33 mouse cellular contexts compared by ENCODE assay signal in genomic region chr2:24422815-24423214, GRCm38 (mm10). TPM values are rescaled to one million over a fixed set of nuclear protein-coding genes. Genes with fewer than 3 reads are reported as not detected.
DNase-seq lines count a peak whose midpoint lies in the region; ATAC-seq and TF ChIP-seq lines count a peak whose summit lies in the region.
"Had no signal": no experiment of that assay in that cellular context is flagged by ENCODE, and none has a peak within 500 bp of the region (broad histone marks: within the 10 kb centered on the region; RNA-seq: fewer than 3 reads in every experiment).

No protein-coding gene starts in this region.

- H3K4me3 ChIP-seq in kidney, adult 2 months (ENCODE audit: insufficient read depth, low read depth, low read length) = no peak overlapping the region
- no peak overlapping the region for H3K4me3 ChIP-seq in kidney, embryonic 14.5 days (ENCODE audit: low read length)
- no peak overlapping the region for H3K4me3 ChIP-seq in forebrain, embryonic 13.5 days
- H3K4me3 ChIP-seq in neural tube, embryonic 15.5 days (replicated peaks) = no peak overlapping the region
- H3K4me3 ChIP-seq: embryonic facial prominence, embryonic 13.5 days; forebrain, embryonic 10.5 days; gastrocnemius, adult 2 months; heart, adult 2 months; heart, embryonic 12.5 days; hindbrain, embryonic 13.5 days; midbrain, embryonic 13.5 days had no signal

- H3K36me3 ChIP-seq in kidney, adult 2 months (ENCODE audit: control insufficient read depth, insufficient read depth, low read length) = peaks cover 7% of the 10 kb centered on the region
- peaks cover 14% of the 10 kb centered on the region for H3K36me3 ChIP-seq in kidney, embryonic 14.5 days (ENCODE audit: control insufficient read depth, insufficient read depth, low read length)
- H3K36me3 ChIP-seq in forebrain, embryonic 13.5 days (ENCODE audit: poor library complexity, severe bottlenecking) = no peaks in the 10 kb centered on the region
- no peaks in the 10 kb centered on the region for H3K36me3 ChIP-seq in neural tube, embryonic 15.5 days
- H3K36me3 ChIP-seq: embryonic facial prominence, embryonic 13.5 days; forebrain, embryonic 10.5 days; heart, embryonic 12.5 days; hindbrain, embryonic 13.5 days; midbrain, embryonic 13.5 days had no signal

- H3K4me2 ChIP-seq in kidney, embryonic 14.5 days (replicated peaks; ENCODE audit: low read depth, low read length) = no peak overlapping the region
- H3K4me2 ChIP-seq in forebrain, embryonic 13.5 days = no peak overlapping the region
- no peak overlapping the region for H3K4me2 ChIP-seq in neural tube, embryonic 15.5 days
- H3K4me2 ChIP-seq: embryonic facial prominence, embryonic 13.5 days; heart, embryonic 12.5 days; hindbrain, embryonic 13.5 days; midbrain, embryonic 13.5 days had no signal

- ATAC-seq in kidney, embryonic 14.5 days (ENCODE audit: low FRiP score, low TSS enrichment) = no peak
- no peak for ATAC-seq in forebrain, embryonic 13.5 days
- ATAC-seq in neural tube, embryonic 15.5 days (ENCODE audit: low FRiP score) = no peak
- ATAC-seq: forebrain, embryonic 16.5 days; midbrain, embryonic 13.5 days; Patski had no signal

- no peak for TF ChIP-seq POLR2A in kidney, adult 2 months (IDR thresholded peaks at IDR 0.05; ENCODE audit: low read depth, low read length)

- WGBS in kidney, adult 2 months = 50% methylated on average over 3 of the region's 3 CpGs
- WGBS in kidney, embryonic 14.5 days = 64% methylated on average over 3 of the region's 3 CpGs
- WGBS in large intestine, adult 2 months = 30% methylated on average over 3 of the region's 3 CpGs
- 85% methylated on average over 3 of the region's 3 CpGs for WGBS in forebrain, embryonic 13.5 days
- WGBS in neural tube, embryonic 15.5 days = 80% methylated on average over 3 of the region's 3 CpGs

- H3K4me1 ChIP-seq in kidney, adult 2 months (ENCODE audit: control insufficient read depth, insufficient read depth, low read length) = peaks cover 34% of the 10 kb centered on the region
- peaks cover 9% of the 10 kb centered on the region; the same call in 1 of the 2 replicates for H3K4me1 ChIP-seq in kidney, embryonic 14.5 days (ENCODE audit: control insufficient read depth, insufficient read depth, low read length)
- H3K4me1 ChIP-seq in forebrain, embryonic 13.5 days = no peaks in the 10 kb centered on the region
- H3K4me1 ChIP-seq in neural tube, embryonic 15.5 days = peaks cover 1% of the 10 kb centered on the region
- H3K4me1 ChIP-seq: embryonic facial prominence, embryonic 13.5 days; heart, embryonic 12.5 days had no signal

- no peak for TF ChIP-seq CTCF in kidney, adult 2 months (conservative IDR thresholded peaks at IDR 0.05; ENCODE audit: insufficient read depth, insufficient read length, low read depth, low read length)

- no peaks in the 10 kb centered on the region for H3K27me3 ChIP-seq in kidney, adult 2 months (replicated peaks; ENCODE audit: control insufficient read depth, insufficient read depth, low read length)
- H3K27me3 ChIP-seq in kidney, embryonic 14.5 days (ENCODE audit: control insufficient read depth, insufficient read depth, low read length) = no peaks in the 10 kb centered on the region
- H3K27me3 ChIP-seq in forebrain, embryonic 13.5 days = peaks cover 11% of the 10 kb centered on the region
- H3K27me3 ChIP-seq in neural tube, embryonic 15.5 days (replicated peaks) = no peaks in the 10 kb centered on the region
- H3K27me3 ChIP-seq: embryonic facial prominence, embryonic 13.5 days; heart, embryonic 12.5 days; hindbrain, embryonic 13.5 days; Patski had no signal

- peak; percentile 52 for DNase-seq in kidney, adult 2 months
- no peak for DNase-seq in kidney, adult 18-20 months
- DNase-seq in kidney, postnatal 25 days = peak; percentile 49 to 66
- peak; percentile 55 for DNase-seq in large intestine, adult 2 months (ENCODE audit: low read depth, low spot score)
- no peak for DNase-seq in adrenal gland, adult (ENCODE audit: inconsistent age in 2 of 2, low spot score in 1 of 2)
- DNase-seq: adrenal gland, postnatal 25 days; cerebellum, adult 11-12 months; cerebellum, adult 9-11 months; gastrocnemius, adult 2 months; gastrocnemius, postnatal 36 days; heart, adult 2 months; heart, postnatal 4 days; layer of hippocampus, postnatal 36 days; liver; lung, adult 2 months; lung, postnatal 10 days; right cerebral cortex, adult 18-20 months; thymus, postnatal 14 days had no signal

- peak overlapping the region; percentile 43; the same call in 1 of the 2 replicates for H3K27ac ChIP-seq in kidney, adult 2 months (ENCODE audit: insufficient read depth, low read depth, low read length)
- no peak overlapping the region for H3K27ac ChIP-seq in kidney, embryonic 14.5 days (ENCODE audit: low read depth, low read length)
- H3K27ac ChIP-seq in forebrain, embryonic 13.5 days = no peak overlapping the region
- H3K27ac ChIP-seq in neural tube, embryonic 15.5 days (replicated peaks) = no peak overlapping the region
- H3K27ac ChIP-seq: embryonic facial prominence, embryonic 13.5 days; forebrain, embryonic 10.5 days; gastrocnemius, adult 2 months; heart, adult 2 months; hindbrain, embryonic 13.5 days; liver, embryonic 14.5 days; macrophage; midbrain, embryonic 13.5 days had no signal

- no peak overlapping the region for H3K9ac ChIP-seq in kidney, embryonic 14.5 days (ENCODE audit: low read depth, low read length)
- H3K9ac ChIP-seq in forebrain, embryonic 13.5 days = no peak overlapping the region
- no peak overlapping the region for H3K9ac ChIP-seq in neural tube, embryonic 15.5 days (replicated peaks)
- H3K9ac ChIP-seq: embryonic facial prominence, embryonic 13.5 days; heart, embryonic 12.5 days; hindbrain, embryonic 13.5 days; liver, embryonic 14.5 days; midbrain, embryonic 13.5 days had no signal

- no peaks in the 10 kb centered on the region for H3K9me3 ChIP-seq in kidney, embryonic 14.5 days (ENCODE audit: control insufficient read depth, low read length)
- H3K9me3 ChIP-seq in forebrain, embryonic 13.5 days (replicated peaks) = no peaks in the 10 kb centered on the region
- H3K9me3 ChIP-seq in neural tube, embryonic 15.5 days (replicated peaks) = no peaks in the 10 kb centered on the region
- H3K9me3 ChIP-seq: embryonic facial prominence, embryonic 13.5 days; forebrain, embryonic 10.5 days; heart, embryonic 12.5 days; hindbrain, embryonic 13.5 days; midbrain, embryonic 13.5 days had no signal

RNA-seq across cellular contexts. Expression of gene Pax8, which starts 52.6 kb away (rescaled TPM):
- 74.3 and 77.6 TPM in 2 replicates for polyA plus RNA-seq in kidney, adult 2 months (2012; rRNA removed)
- 89.8 and 140 TPM in 2 replicates for polyA plus RNA-seq in kidney, embryonic 14.5 days (2014; fragmentation: Nextera tagmentation; extraction: Ambion mirVana)
- 5.7 and 9.1 TPM in 2 replicates for polyA plus RNA-seq in large intestine, adult 2 months (2012; rRNA removed)
- polyA plus RNA-seq in forebrain, embryonic 13.5 days (2015; fragmentation: Nextera tagmentation; extraction: Ambion mirVana) = 0.09 TPM in 2 replicates
- polyA plus RNA-seq in neural tube, embryonic 15.5 days (2015; fragmentation: Nextera tagmentation; extraction: Ambion mirVana) = 38.0 and 42.0 TPM in 2 replicates
- polyA plus RNA-seq: heart, adult 2 months; heart, embryonic 12.5 days; heart, postnatal 0 days; limb, embryonic 11.5 days; lung, adult 2 months; macrophage; urinary bladder, adult 2 months had no signal

RNA-seq across cellular contexts. Expression of gene Psd4, which starts 55.4 kb away (rescaled TPM):
- polyA plus RNA-seq in kidney, adult 2 months (2012; rRNA removed) = 1.1 and 3.6 TPM in 2 replicates
- polyA plus RNA-seq in kidney, embryonic 14.5 days (2014; fragmentation: Nextera tagmentation; extraction: Ambion mirVana) = 1.1 and 4.6 TPM in 2 replicates
- 20.1 and 23.3 TPM in 2 replicates for polyA plus RNA-seq in large intestine, adult 2 months (2012; rRNA removed)
- polyA plus RNA-seq in forebrain, embryonic 13.5 days (2015; fragmentation: Nextera tagmentation; extraction: Ambion mirVana) = 0.23 and 0.40 TPM in 2 replicates
- 1.4 and 3.7 TPM in 2 replicates for polyA plus RNA-seq in neural tube, embryonic 15.5 days (2015; fragmentation: Nextera tagmentation; extraction: Ambion mirVana)

Comparison
In these comparisons a context has a peak if more than half of its experiments do, and no peak if none do; other contexts are left out.
1. DNase-seq: peak in kidney, adult 2 months (single experiment), kidney, postnatal 25 days (2 of 2) and large intestine, adult 2 months (single experiment); none in kidney, adult 18-20 months (single experiment) and adrenal gland, adult (0 of 2).